In the genomic region with DNA sequence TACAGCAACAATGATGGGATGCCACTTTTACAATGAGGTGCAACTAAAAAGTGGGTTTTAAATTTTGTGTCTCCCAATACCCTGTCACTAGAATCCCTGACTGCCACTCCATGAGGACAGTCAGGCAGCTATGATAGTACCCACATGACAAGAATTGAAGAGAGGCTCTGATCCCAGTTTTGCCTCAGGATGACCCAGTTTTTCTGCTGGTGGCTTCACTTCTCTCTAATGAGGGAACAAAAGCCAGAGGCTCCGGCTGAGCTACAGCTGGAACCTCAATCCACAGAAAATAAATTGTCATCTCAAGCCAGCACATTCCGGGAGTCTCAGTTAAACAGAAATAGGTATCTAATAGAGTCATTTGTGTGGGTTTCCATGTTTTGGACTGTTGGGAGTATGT, we compare ENCODE assay signal across 10 mouse cellular contexts.
DNase-seq lines count a peak whose midpoint lies in the region; ATAC-seq and TF ChIP-seq lines count a peak whose summit lies in the region.
"Had no signal": no experiment of that assay in that cellular context is flagged by ENCODE, and none has a peak within 500 bp of the region (broad histone marks: within the 10 kb centered on the region; RNA-seq: fewer than 3 reads in every experiment).

No protein-coding gene starts in this region.

- no peak for ATAC-seq in hindbrain, embryonic 14.5 days (ENCODE audit: low FRiP score)
- no peak for ATAC-seq in neural tube, embryonic 15.5 days (ENCODE audit: low FRiP score)
- no peak for ATAC-seq in kidney, embryonic 15.5 days (replicated peaks; ENCODE audit: low FRiP score)

- H3K36me3 ChIP-seq in hindbrain, embryonic 14.5 days (replicated peaks; ENCODE audit: control insufficient read depth, insufficient read depth) = no peaks in the 10 kb centered on the region
- no peaks in the 10 kb centered on the region for H3K36me3 ChIP-seq in neural tube, embryonic 15.5 days
- H3K36me3 ChIP-seq in kidney, embryonic 15.5 days = no peaks in the 10 kb centered on the region
- no peaks in the 10 kb centered on the region for H3K36me3 ChIP-seq in kidney, adult 2 months (ENCODE audit: control insufficient read depth, insufficient read depth, low read length)
- H3K36me3 ChIP-seq: limb, embryonic 15.5 days had no signal

- DNase-seq in left cerebral cortex, postnatal 25 days (ENCODE audit: low spot score in 2 of 2) = peak; percentile 13 to 58
- DNase-seq in left cerebral cortex, postnatal 36 days (ENCODE audit: low spot score in 2 of 2) = no peak
- peak; percentile 17 to 41 for DNase-seq in cerebellum, postnatal 25 days
- peak; percentile 48 for DNase-seq in hindbrain, embryonic 14.5 days (ENCODE audit: low spot score)
- DNase-seq in kidney, adult 2 months = no peak
- DNase-seq in thymus, postnatal 36 days = no peak

- peak overlapping the region; percentile 70; the same call in 1 of the 2 replicates for H3K4me2 ChIP-seq in hindbrain, embryonic 14.5 days (replicated peaks)
- H3K4me2 ChIP-seq in neural tube, embryonic 15.5 days = peak overlapping the region; percentile 66; the same call in 1 of the 2 replicates
- H3K4me2 ChIP-seq in kidney, embryonic 15.5 days = no peak overlapping the region

- peaks cover 21% of the 10 kb centered on the region for H3K4me1 ChIP-seq in hindbrain, embryonic 14.5 days (replicated peaks; ENCODE audit: control insufficient read depth, insufficient read depth, low read length)
- peaks cover 16% of the 10 kb centered on the region for H3K4me1 ChIP-seq in neural tube, embryonic 15.5 days
- peaks cover 8% of the 10 kb centered on the region for H3K4me1 ChIP-seq in kidney, embryonic 15.5 days
- no peaks in the 10 kb centered on the region for H3K4me1 ChIP-seq in kidney, adult 2 months (ENCODE audit: control insufficient read depth, insufficient read depth, low read length)

- H3K9me3 ChIP-seq in hindbrain, embryonic 14.5 days (ENCODE audit: control insufficient read depth, low read length) = no peaks in the 10 kb centered on the region
- no peaks in the 10 kb centered on the region; the same call in 1 of the 2 replicates for H3K9me3 ChIP-seq in neural tube, embryonic 15.5 days (replicated peaks)
- H3K9me3 ChIP-seq in kidney, embryonic 15.5 days (replicated peaks) = 0 out of 2 replicates have a peak, but pooled peaks cover 3% of the 10 kb centered on the region
- H3K9me3 ChIP-seq: limb, embryonic 15.5 days had no signal

- intact Hi-C loops in left cerebral cortex, postnatal 25 days (cut with DNase I) = loop anchor here (5.0 to 10.0 kb wide), 5 partner anchors 124 to 954 kb away; a partner anchor contains a TSS
- intact Hi-C loops in left cerebral cortex, postnatal 36 days (cut with DNase I) = loop anchor here (5.0 kb wide), 1 partner anchor 712 kb away; a partner anchor contains a TSS

- H3K9ac ChIP-seq in hindbrain, embryonic 14.5 days = peak overlapping the region; percentile 68
- no peak overlapping the region for H3K9ac ChIP-seq in neural tube, embryonic 15.5 days (replicated peaks)
- H3K9ac ChIP-seq in kidney, embryonic 15.5 days = no peak overlapping the region
- H3K9ac ChIP-seq: limb, embryonic 15.5 days had no signal

- TF ChIP-seq POLR2A in kidney, adult 2 months (IDR thresholded peaks at IDR 0.05; ENCODE audit: low read depth, low read length) = no peak

- WGBS in hindbrain, embryonic 14.5 days = 9% methylated on average over 2 of the region's 2 CpGs
- WGBS in neural tube, embryonic 15.5 days = 22% methylated on average over 2 of the region's 2 CpGs
- 80% methylated on average over 2 of the region's 2 CpGs for WGBS in kidney, embryonic 15.5 days
- 87% methylated on average over 2 of the region's 2 CpGs for WGBS in kidney, adult 2 months

- H3K4me3 ChIP-seq in hindbrain, embryonic 14.5 days (replicated peaks; ENCODE audit: low read length) = no peak overlapping the region
- no peak overlapping the region for H3K4me3 ChIP-seq in neural tube, embryonic 15.5 days (replicated peaks)
- no peak overlapping the region for H3K4me3 ChIP-seq in kidney, embryonic 15.5 days (replicated peaks)
- H3K4me3 ChIP-seq in kidney, adult 2 months (ENCODE audit: insufficient read depth, low read depth, low read length) = no peak overlapping the region
- H3K4me3 ChIP-seq: limb, embryonic 15.5 days; megakaryocyte, embryonic 14.5 days had no signal

- no peaks in the 10 kb centered on the region for H3K27me3 ChIP-seq in hindbrain, embryonic 14.5 days (ENCODE audit: control insufficient read depth, insufficient read depth, low read length)
- no peaks in the 10 kb centered on the region for H3K27me3 ChIP-seq in neural tube, embryonic 15.5 days (replicated peaks)
- no peaks in the 10 kb centered on the region for H3K27me3 ChIP-seq in kidney, embryonic 15.5 days
- H3K27me3 ChIP-seq in kidney, adult 2 months (replicated peaks; ENCODE audit: control insufficient read depth, insufficient read depth, low read length) = no peaks in the 10 kb centered on the region
- H3K27me3 ChIP-seq: limb, embryonic 15.5 days had no signal

- peak overlapping the region; percentile 99 for H3K27ac ChIP-seq in hindbrain, embryonic 14.5 days
- H3K27ac ChIP-seq in neural tube, embryonic 15.5 days (replicated peaks) = peak overlapping the region; percentile 97
- no peak overlapping the region for H3K27ac ChIP-seq in kidney, embryonic 15.5 days
- H3K27ac ChIP-seq in kidney, adult 2 months (ENCODE audit: insufficient read depth, low read depth, low read length) = no peak overlapping the region

- TF ChIP-seq CTCF in kidney, adult 2 months (conservative IDR thresholded peaks at IDR 0.05; ENCODE audit: insufficient read depth, insufficient read length, low read depth, low read length) = no peak

Comparison
In these comparisons a context has a peak if more than half of its experiments do, and no peak if none do; other contexts are left out.
1. DNase-seq: peak in left cerebral cortex, postnatal 25 days (2 of 2), cerebellum, postnatal 25 days (2 of 2) and hindbrain, embryonic 14.5 days (single experiment); none in left cerebral cortex, postnatal 36 days (0 of 2), kidney, adult 2 months (single experiment) and thymus, postnatal 36 days (0 of 2).
2. H3K27ac ChIP-seq: peak in hindbrain, embryonic 14.5 days (single experiment) and neural tube, embryonic 15.5 days (single experiment); none in kidney, embryonic 15.5 days (single experiment) and kidney, adult 2 months (single experiment).